Mouse (Mus musculus) retina, adult 2 months (tissue): ENCODE measurements around the gene Gmfg.

Source experiments
- DNase-seq: peaks from one replicate; pipeline ENCODE4 v3.0.0-alpha.2; 2012; ENCODE audit warnings: low read depth, low spot score

Gene Gmfg

DNA sequence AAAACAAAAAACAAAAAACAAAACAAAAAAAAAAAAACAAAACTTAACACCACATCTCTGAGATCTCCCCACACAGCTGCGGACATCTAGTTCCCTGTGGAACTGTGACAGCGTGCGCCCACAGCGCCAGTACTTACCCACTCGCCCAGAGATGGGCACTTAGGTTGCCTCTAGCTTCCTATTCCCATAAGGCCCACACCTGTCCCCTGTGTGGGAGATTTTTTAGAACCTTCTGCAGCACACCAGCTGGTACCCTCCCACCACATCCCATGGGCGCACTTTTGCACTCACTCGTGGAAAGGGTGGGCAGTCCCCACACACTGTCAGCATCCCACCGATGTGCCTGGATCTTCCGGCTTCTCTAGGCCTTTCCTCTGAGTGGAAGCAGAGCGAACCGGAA, 45.6 kb downstream of the Gmfg start:
- DNase-seq: no peak

- no peak for DNase-seq
These were observed 46.9 kb downstream of the Gmfg start for GRCm38 (mm10) chr7:28484192-28484591.

DNA sequence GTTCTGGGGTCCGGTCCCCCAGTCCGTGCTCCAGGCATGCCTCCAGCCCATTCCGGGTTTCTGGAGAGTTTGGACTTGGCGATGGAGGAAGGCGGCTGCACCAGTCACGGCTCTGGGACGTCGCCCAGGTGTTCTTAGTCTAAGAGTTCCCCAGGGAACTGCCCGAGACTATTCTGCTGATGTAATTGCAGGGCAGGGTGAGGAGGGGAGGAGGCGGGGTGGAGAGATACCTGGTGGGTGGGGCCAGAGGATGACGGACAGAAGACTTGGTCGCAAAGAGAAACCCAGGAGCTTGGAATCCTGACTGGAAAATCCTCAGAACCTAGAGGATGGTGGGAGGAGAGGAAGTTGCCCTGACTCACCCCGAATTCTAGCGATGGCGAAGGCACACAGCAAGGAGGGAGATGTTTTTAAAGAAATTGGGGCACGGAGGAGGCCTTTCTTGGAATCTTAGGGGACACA, 50.8 kb downstream of the Gmfg start:
- DNase-seq: no peak

DNA sequence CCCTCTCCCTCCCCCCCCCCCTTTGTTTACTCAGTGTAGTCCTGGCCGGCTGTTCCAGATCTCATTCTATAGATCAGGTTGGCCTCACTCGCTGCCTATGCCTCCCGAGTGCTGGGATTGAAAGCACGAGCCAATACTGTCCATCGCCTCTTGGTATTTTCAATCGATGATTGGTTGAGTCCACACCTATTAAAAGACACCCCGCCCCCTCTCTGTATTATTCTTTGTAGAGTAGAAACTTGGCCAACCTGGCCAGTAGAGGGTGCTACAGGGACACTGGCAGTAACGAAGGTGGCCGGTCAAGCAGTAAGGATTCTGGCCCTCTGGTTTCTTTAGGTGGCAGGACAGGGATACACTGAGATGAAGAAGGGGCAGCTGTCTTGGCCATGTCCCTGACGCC, 53.2 kb downstream of the Gmfg start:
- DNase-seq: peak; percentile 54

GRCm38 (mm10) chr7:28490903-28491302, 53.7 kb downstream of the Gmfg start:
- DNase-seq: no peak

- DNase-seq: no peak
These were observed 55.1 kb downstream of the Gmfg start for GRCm38 (mm10) chr7:28492310-28492709.

DNA sequence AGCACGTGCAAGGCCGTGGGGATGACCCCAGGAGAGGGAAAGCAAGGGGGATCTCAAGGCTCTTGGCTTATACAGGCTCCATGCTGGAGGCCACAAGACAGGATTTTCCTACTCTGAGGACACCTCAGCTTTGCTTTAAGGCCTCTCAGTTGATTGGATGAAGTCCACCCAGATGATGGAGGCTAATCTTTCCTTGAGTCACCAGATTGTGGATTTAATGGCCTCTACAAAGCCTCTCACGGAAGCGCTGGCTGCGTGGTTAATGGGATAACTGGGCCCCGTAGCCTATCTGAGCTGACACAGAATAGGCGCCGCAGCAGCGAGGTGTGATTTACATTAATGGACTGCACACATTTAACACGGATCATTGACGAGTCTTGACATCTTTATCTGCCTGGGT, 58.2 kb downstream of the Gmfg start:
- peak; percentile 50 for DNase-seq
